Mouse (Mus musculus) C2C12 (cell line): Measurements from ENCODE around the gene Creg1. TPM values are rescaled to one million over a fixed set of nuclear protein-coding genes. Genes with fewer than 3 reads are reported as not detected.

ENCODE experiments used
- H3K27me3 ChIP-seq: one replicate; pipeline ENCODE4 v1.6.1; 2011; ENCODE audit not compliant: control insufficient read depth, insufficient read depth, insufficient read length
- H3K36me3 ChIP-seq: one replicate; pipeline ENCODE4 v1.6.1; 2011; ENCODE audit not compliant: control insufficient read depth, insufficient read depth
- H3K4me3 ChIP-seq: one replicate; pipeline ENCODE4 v1.5.1; 2011; ENCODE audit warnings: mild to moderate bottlenecking, control low read depth; ENCODE audit not compliant: poor library complexity, insufficient read depth, severe bottlenecking
- H3K79me2 ChIP-seq: one replicate; pipeline ENCODE4 v1.6.1; 2011; ENCODE audit not compliant: control insufficient read depth, insufficient read depth
- H3K79me3 ChIP-seq: one replicate; pipeline ENCODE4 v1.6.1; 2011; ENCODE audit warnings: low read depth, control low read depth
- H3ac ChIP-seq: one replicate; pipeline ENCODE3; 2011; ENCODE audit warnings: low read depth; ENCODE audit not compliant: control insufficient read depth, insufficient read length
- CEBPB ChIP-seq: IDR thresholded peaks from one replicate; pipeline ENCODE4 v1.6.1; 2011; ENCODE audit warnings: low read depth, mild to moderate bottlenecking, control low read depth, moderate library complexity
- CTCF ChIP-seq: IDR thresholded peaks from one replicate; pipeline ENCODE4 v1.5.1; 2011; ENCODE audit not compliant: control insufficient read depth, insufficient read depth, insufficient read length
- FOSL1 ChIP-seq: IDR thresholded peaks from one replicate; pipeline ENCODE4 v1.8.0; 2011; ENCODE audit warnings: mild to moderate bottlenecking, low read length; ENCODE audit not compliant: poor library complexity, insufficient read depth, severe bottlenecking
- MAX ChIP-seq: IDR thresholded peaks from one replicate; pipeline ENCODE4 v1.6.1; 2011; ENCODE audit warnings: mild to moderate bottlenecking, control low read depth
- MYOD1 ChIP-seq: IDR thresholded peaks from one replicate; pipeline ENCODE4 v1.6.1; 2011; ENCODE audit warnings: low read depth; ENCODE audit not compliant: control insufficient read depth, insufficient read length
- MYOG ChIP-seq: IDR thresholded peaks from one replicate; pipeline ENCODE4 v1.6.1; 2011; ENCODE audit not compliant: control insufficient read depth, insufficient read length; ENCODE audit errors: extremely low read depth
- USF1 ChIP-seq: IDR thresholded peaks from one replicate; pipeline ENCODE4 v1.6.1; 2011; ENCODE audit warnings: low read depth, mild to moderate bottlenecking, control low read depth, moderate library complexity
- polyA plus RNA-seq: library from polyadenylated mRNA; unstranded; fragments of >200 nt; fragmentation: generic; extraction: Trizol; gene quantifications from one replicate; pipeline ENCODE4 v1.2.1, GENCODE M21; 2012; ENCODE audit warnings: missing spikeins

Creg1 gene
- polyA plus RNA-seq, 1 experiment = 21.2 TPM

DNA sequence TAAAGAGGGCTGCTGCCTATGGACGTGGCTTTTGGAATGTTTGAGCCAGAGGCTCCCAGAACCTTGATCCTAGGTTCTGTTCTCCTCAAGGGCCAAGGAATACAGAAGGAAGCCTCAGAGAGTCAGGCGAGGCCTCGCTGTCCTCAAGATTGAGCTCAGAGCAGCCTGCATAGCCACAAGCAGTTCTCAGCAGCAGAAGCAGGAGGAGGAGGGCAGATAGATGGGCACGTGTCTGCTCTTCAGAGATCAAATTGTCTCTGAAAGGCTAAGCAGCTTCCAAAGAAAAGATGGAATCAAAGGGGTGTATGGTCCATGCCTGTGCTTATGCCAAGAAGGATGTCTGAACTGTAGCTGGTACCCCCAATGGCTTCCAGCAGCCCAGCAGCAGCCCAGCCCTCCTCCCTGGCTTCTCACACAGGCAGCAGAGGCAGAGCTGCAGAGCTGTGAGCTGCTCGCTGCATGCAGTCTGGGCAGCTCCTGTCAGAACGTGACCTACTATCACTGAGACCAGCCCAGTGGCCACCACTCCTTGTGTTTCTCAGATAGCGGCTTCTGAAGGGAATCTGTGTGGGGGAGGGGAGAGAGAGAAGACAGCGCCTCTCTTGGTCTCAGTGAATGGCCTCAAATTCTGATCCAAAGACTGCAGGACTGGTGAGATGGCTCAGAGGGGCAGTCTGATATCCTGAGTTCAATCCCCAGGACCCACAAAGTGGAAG, 54.8 kb downstream of the Creg1 start:
- no peaks in the 10 kb centered on the region for H3K36me3 ChIP-seq
- H3K4me3 ChIP-seq = no peak overlapping the region
- no peaks in the 10 kb centered on the region for H3K27me3 ChIP-seq
- TF ChIP-seq MAX (no peak), FOSL1 (no peak), CTCF (no peak), CEBPB (no peak), MYOG (no peak), USF1 (no peak), MYOD1 (no peak)
- H3K79me3 ChIP-seq = no peaks in the 10 kb centered on the region
- H3ac ChIP-seq = no peak overlapping the region
- H3K79me2 ChIP-seq = no peaks in the 10 kb centered on the region

- H3K4me3 ChIP-seq = no peak overlapping the region
- TF ChIP-seq CTCF (no peak), USF1 (no peak)
These were observed 55.6 kb downstream of the Creg1 start for GRCm38 (mm10) chr1:165819147-165819546.

DNA sequence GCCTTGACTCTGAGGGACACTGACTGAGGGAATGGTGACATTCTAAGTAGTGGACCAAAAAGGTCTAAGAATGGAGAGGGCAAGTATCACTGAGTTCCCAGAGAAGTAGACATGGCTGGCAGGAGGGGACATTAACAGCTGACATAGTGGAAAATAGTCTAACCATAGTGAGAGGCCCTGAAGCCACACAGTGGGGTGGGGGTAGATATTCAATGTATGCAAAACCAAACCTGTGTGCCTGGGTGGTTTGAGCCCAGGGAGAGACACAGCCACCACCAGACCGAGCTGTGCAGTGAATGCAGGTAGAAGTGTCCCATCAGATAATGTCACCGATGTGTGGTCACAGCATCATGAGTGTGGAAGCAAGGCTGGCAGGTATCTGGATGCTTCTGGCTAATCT, 58.5 kb downstream of the Creg1 start:
- H3K27me3 ChIP-seq = no peaks in the 10 kb centered on the region
- H3K79me3 ChIP-seq = no peaks in the 10 kb centered on the region
- no peak overlapping the region for H3K4me3 ChIP-seq
- H3K79me2 ChIP-seq = no peaks in the 10 kb centered on the region
- no peak overlapping the region for H3ac ChIP-seq
- no peak for TF ChIP-seq CEBPB
- no peak for TF ChIP-seq FOSL1
- H3K36me3 ChIP-seq = no peaks in the 10 kb centered on the region

More at GRCm38 (mm10) chr1:165819147-165819546, 55.6 kb downstream of the Creg1 start:
- no peaks in the 10 kb centered on the region for H3K79me2 ChIP-seq
- no peak overlapping the region for H3ac ChIP-seq
- no peaks in the 10 kb centered on the region for H3K27me3 ChIP-seq
- H3K79me3 ChIP-seq = no peaks in the 10 kb centered on the region
- no peaks in the 10 kb centered on the region for H3K36me3 ChIP-seq

Other genes starting within 250 kb of the Creg1 start
- 32.1 TPM for gene Mpzl1, start 129.2 kb upstream of the Creg1 start, polyA plus RNA-seq
- 0.05 TPM for gene Rcsd1, start 54.0 kb upstream of the Creg1 start, polyA plus RNA-seq
- gene Cd247, start 24.9 kb downstream of the Creg1 start, polyA plus RNA-seq = 0.05 TPM
- 3.2 TPM for gene Pou2f1, start 238.9 kb downstream of the Creg1 start, polyA plus RNA-seq